Mouse (Mus musculus) midbrain, embryonic 10.5 days (tissue): Measurements from ENCODE around the gene Angptl1. TPM values are rescaled to one million over a fixed set of nuclear protein-coding genes. Genes with fewer than 3 reads are reported as not detected.
A peak's percentile ranks its signal among the peaks of the same experiment; 100 is the strongest.

Source experiments
- DNase-seq: peaks from one replicate; pipeline ENCODE4 v3.0.0-alpha.2; 2017; ENCODE audit warnings: low spot score
- H3K27ac ChIP-seq: fragments of 300-500 bp; sonication (generic); replicated peaks from 2 replicates; pipeline ENCODE4 v1.5.1; 2016; ENCODE audit warnings: mild to moderate bottlenecking
- H3K27me3 ChIP-seq: fragments of 300-500 bp; sonication (generic); 2 replicates; pipeline ENCODE4 v1.6.1; 2016; ENCODE audit warnings: low read depth, mild to moderate bottlenecking; ENCODE audit not compliant: poor library complexity, severe bottlenecking
- H3K36me3 ChIP-seq: fragments of 300-500 bp; sonication (generic); 2 replicates; pipeline ENCODE4 v1.6.1; 2016; ENCODE audit warnings: mild to moderate bottlenecking, moderate library complexity
- H3K4me1 ChIP-seq: fragments of 300-500 bp; sonication (generic); 2 replicates; pipeline ENCODE4 v1.6.1; 2016
- H3K4me3 ChIP-seq: fragments of 300-500 bp; sonication (generic); 2 replicates; pipeline ENCODE4 v1.5.1; 2016; ENCODE audit warnings: mild to moderate bottlenecking, moderate library complexity
- H3K9me3 ChIP-seq: fragments of 300-500 bp; sonication (generic); replicated peaks from 2 replicates; pipeline ENCODE4 v1.6.1; 2016; ENCODE audit warnings: mild to moderate bottlenecking
- WGBS: fragments of 180-500 bp; shearing (Covaris S2); methylation state at CpG from one replicate; pipeline ENCODE4 v1.1.7; 2016; 5-methylcytosine and 5-hydroxymethylcytosine counted together
- polyA plus RNA-seq: library from polyadenylated mRNA; unstranded; fragments of >200 nt; fragmentation: Nextera tagmentation; extraction: Ambion mirVana; gene quantifications from 2 replicates; pipeline ENCODE4 v1.2.1, GENCODE M21; 2016

Angptl1 gene
- polyA plus RNA-seq = 1.0 and 1.3 TPM in 2 replicates

- H3K4me3 ChIP-seq = no peak within 1 kb of the TSS
These were observed at the start of gene Angptl1 for GRCm38 (mm10) chr1:156838177-156838576. Angptl1 (plus strand) TSS chr1:156838562.

GRCm38 (mm10) chr1:156789844-156790490 lies 48.4 kb upstream of the Angptl1 start:
- peak; percentile 59 for DNase-seq
- H3K4me1 ChIP-seq = peaks cover 53% of the 10 kb centered on the region
- peaks cover 87% of the 10 kb centered on the region for H3K27me3 ChIP-seq
- 9% methylated on average over 5 of the region's 5 CpGs for WGBS
- H3K36me3 ChIP-seq = no peaks in the 10 kb centered on the region
- no peaks in the 10 kb centered on the region for H3K9me3 ChIP-seq
- H3K27ac ChIP-seq = peak overlapping the region; percentile 34
- H3K4me3 ChIP-seq = no peak overlapping the region

More at GRCm38 (mm10) chr1:156838177-156838576, at the start of gene Angptl1:
- Histone ChIP-seq H3K27ac (0 out of 2 replicates have a peak within 1 kb of the TSS, but pooled peaks have one; percentile 14), H3K9me3 (no peaks in the 10 kb centered on the region), H3K4me1 (peaks cover 15% of the 10 kb centered on the region), H3K36me3 (no peaks in the 10 kb centered on the region), H3K27me3 (no peaks in the 10 kb centered on the region)
- no peak for DNase-seq
- 57% methylated on average over 4 of the region's 4 CpGs for WGBS

GRCm38 (mm10) chr1:156796251-156796650 lies 42.1 kb upstream of the Angptl1 start:
- no peak overlapping the region for H3K27ac ChIP-seq
- peaks cover 7% of the 10 kb centered on the region for H3K4me1 ChIP-seq
- no peaks in the 10 kb centered on the region for H3K9me3 ChIP-seq
- no peak overlapping the region for H3K4me3 ChIP-seq
- 69% methylated on average over 9 of the region's 9 CpGs for WGBS
- no peaks in the 10 kb centered on the region for H3K36me3 ChIP-seq
- no peak for DNase-seq
- H3K27me3 ChIP-seq = peaks cover 42% of the 10 kb centered on the region

GRCm38 (mm10) chr1:156801276-156801675 lies 37.1 kb upstream of the Angptl1 start:
- H3K36me3 ChIP-seq = peaks cover 3% of the 10 kb centered on the region; the same call in 1 of the 2 replicates
- DNase-seq = no peak
- no peak overlapping the region for H3K4me3 ChIP-seq
- H3K27me3 ChIP-seq = no peaks in the 10 kb centered on the region
- H3K9me3 ChIP-seq = no peaks in the 10 kb centered on the region
- 82% methylated on average over 6 of the region's 6 CpGs for WGBS
- H3K4me1 ChIP-seq = peaks cover 2% of the 10 kb centered on the region; the same call in 1 of the 2 replicates
- no peak overlapping the region for H3K27ac ChIP-seq

GRCm38 (mm10) chr1:156808332-156808731 lies 30.0 kb upstream of the Angptl1 start:
- no peak for DNase-seq
- H3K27me3 ChIP-seq = no peaks in the 10 kb centered on the region
- 88% methylated on average over 10 of the region's 10 CpGs for WGBS
- H3K4me1 ChIP-seq = no peaks in the 10 kb centered on the region
- H3K9me3 ChIP-seq = no peaks in the 10 kb centered on the region
- H3K4me3 ChIP-seq = no peak overlapping the region
- peaks cover 36% of the 10 kb centered on the region for H3K36me3 ChIP-seq
- no peak overlapping the region for H3K27ac ChIP-seq

GRCm38 (mm10) chr1:156811928-156812327 lies 26.4 kb upstream of the Angptl1 start:
- Histone ChIP-seq H3K36me3 (peaks cover 51% of the 10 kb centered on the region), H3K4me3 (no peak overlapping the region)
- WGBS = 87% methylated on average over 7 of the region's 7 CpGs

GRCm38 (mm10) chr1:156812716-156813115 lies 25.6 kb upstream of the Angptl1 start:
- WGBS = 82% methylated on average over 8 of the region's 8 CpGs
- H3K27me3 ChIP-seq = no peaks in the 10 kb centered on the region
- DNase-seq = no peak
- no peak overlapping the region for H3K4me3 ChIP-seq
- peaks cover 8% of the 10 kb centered on the region; the same call in 1 of the 2 replicates for H3K4me1 ChIP-seq
- peaks cover 58% of the 10 kb centered on the region for H3K36me3 ChIP-seq
- H3K27ac ChIP-seq = no peak overlapping the region
- no peaks in the 10 kb centered on the region for H3K9me3 ChIP-seq

More at GRCm38 (mm10) chr1:156811928-156812327, 26.4 kb upstream of the Angptl1 start:
- Histone ChIP-seq H3K27ac (no peak overlapping the region), H3K4me1 (peaks cover 8% of the 10 kb centered on the region; the same call in 1 of the 2 replicates), H3K27me3 (no peaks in the 10 kb centered on the region), H3K9me3 (no peaks in the 10 kb centered on the region)
- DNase-seq = no peak

- WGBS = 76% methylated on average over 6 of the region's 6 CpGs
- H3K36me3 ChIP-seq = peaks cover 64% of the 10 kb centered on the region
- H3K4me3 ChIP-seq = no peak overlapping the region
- no peaks in the 10 kb centered on the region for H3K27me3 ChIP-seq
- H3K9me3 ChIP-seq = no peaks in the 10 kb centered on the region
- no peak overlapping the region for H3K27ac ChIP-seq
- H3K4me1 ChIP-seq = peaks cover 8% of the 10 kb centered on the region; the same call in 1 of the 2 replicates
- DNase-seq = no peak
These were observed 24.9 kb upstream of the Angptl1 start for GRCm38 (mm10) chr1:156813485-156813884.

- WGBS = 94% methylated on average over 1 of the region's 1 CpGs
- Histone ChIP-seq H3K9me3 (no peaks in the 10 kb centered on the region), H3K27me3 (no peaks in the 10 kb centered on the region), H3K4me1 (no peaks in the 10 kb centered on the region; the same call in 1 of the 2 replicates), H3K4me3 (no peak overlapping the region), H3K36me3 (peaks cover 72% of the 10 kb centered on the region), H3K27ac (no peak overlapping the region)
- no peak for DNase-seq
These were observed 19.1 kb upstream of the Angptl1 start for GRCm38 (mm10) chr1:156819236-156819635.

- H3K4me3 ChIP-seq = no peak overlapping the region
- whole genome bisulfite sequencing = 25% methylated on average over 6 of the region's 6 CpGs
- no peaks in the 10 kb centered on the region for H3K9me3 ChIP-seq
- H3K36me3 ChIP-seq = no peaks in the 10 kb centered on the region
- H3K4me1 ChIP-seq = peaks cover 15% of the 10 kb centered on the region
- H3K27me3 ChIP-seq = no peaks in the 10 kb centered on the region
- H3K27ac ChIP-seq = 0 out of 2 replicates have a peak overlapping the region, but pooled peaks have one; percentile 14
- peak; percentile 44 for DNase-seq
These were observed 333 bp downstream of the Angptl1 start for GRCm38 (mm10) chr1:156838695-156839094.

- Histone ChIP-seq H3K27ac (no peak overlapping the region), H3K4me1 (peaks cover 15% of the 10 kb centered on the region), H3K27me3 (no peaks in the 10 kb centered on the region), H3K9me3 (no peaks in the 10 kb centered on the region), H3K36me3 (peaks cover 4% of the 10 kb centered on the region), H3K4me3 (no peak overlapping the region)
- no peak for DNase-seq
- WGBS = 81% methylated on average over 11 of the region's 11 CpGs
These were observed 3.4 kb downstream of the Angptl1 start for GRCm38 (mm10) chr1:156841625-156842339.

- Histone ChIP-seq H3K27ac (no peak overlapping the region), H3K9me3 (no peaks in the 10 kb centered on the region), H3K4me3 (no peak overlapping the region), H3K27me3 (no peaks in the 10 kb centered on the region), H3K4me1 (no peaks in the 10 kb centered on the region; the same call in 1 of the 2 replicates), H3K36me3 (peaks cover 8% of the 10 kb centered on the region)
- WGBS = 86% methylated on average over 4 of the region's 4 CpGs
- DNase-seq = no peak
These were observed 8.7 kb downstream of the Angptl1 start for GRCm38 (mm10) chr1:156847098-156847497.

GRCm38 (mm10) chr1:156852409-156852808 lies 14.0 kb downstream of the Angptl1 start:
- H3K27me3 ChIP-seq = no peaks in the 10 kb centered on the region
- 84% methylated on average over 9 of the region's 9 CpGs for WGBS
- no peak overlapping the region for H3K4me3 ChIP-seq
- no peaks in the 10 kb centered on the region for H3K9me3 ChIP-seq
- H3K27ac ChIP-seq = no peak overlapping the region
- no peak for DNase-seq
- no peaks in the 10 kb centered on the region for H3K4me1 ChIP-seq
- peaks cover 17% of the 10 kb centered on the region for H3K36me3 ChIP-seq
